Mouse (Mus musculus): ENCODE results near the gene Phka1.

DNA sequence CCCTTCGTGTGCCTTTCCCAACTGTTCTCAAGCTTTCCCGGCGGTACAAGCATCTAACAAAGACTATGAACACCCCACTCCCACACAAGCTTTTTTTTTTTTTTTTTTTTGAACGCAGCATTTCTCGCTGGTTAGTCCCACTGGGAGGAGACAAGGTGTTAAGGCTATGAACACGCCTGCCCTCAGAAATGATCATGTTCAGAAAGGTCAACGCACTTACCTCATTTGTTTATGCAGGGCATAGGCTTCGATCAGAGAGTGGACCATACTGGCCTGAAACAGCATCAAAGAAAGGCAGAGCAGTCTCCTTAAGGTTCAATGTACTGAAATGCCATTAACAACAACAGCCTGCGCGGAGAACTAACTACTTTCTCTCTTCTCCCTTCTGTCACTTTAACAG lies 139.9 kb downstream of the Phka1 start:
- no peak for TF ChIP-seq POLR2A (IDR thresholded peaks at IDR 0.05; ENCODE audit: control insufficient read depth in 1 of 2, insufficient read depth in 1 of 2, low read depth in 1 of 2, low read length in 2 of 2, poor library complexity in 1 of 2)
- TF ChIP-seq E2F4 (IDR thresholded peaks at IDR 0.05; ENCODE audit: borderline replicate concordance, low read depth, low read length), result no peak
- TF ChIP-seq EP300 (IDR thresholded peaks at IDR 0.05; ENCODE audit: low read depth in 1 of 2, low read length in 2 of 2), result no peak
- no peak for TF ChIP-seq GATA1 (IDR thresholded peaks at IDR 0.05; ENCODE audit: low read depth, low read length)
- TF ChIP-seq ZC3H11A (IDR thresholded peaks at IDR 0.05; ENCODE audit: low read depth, low read length), result no peak
- TF ChIP-seq CTCF (IDR thresholded peaks at IDR 0.05 in 2 of 3, conservative IDR thresholded peaks at IDR 0.05 in 1 of 3; ENCODE audit: control insufficient read depth in 1 of 3, insufficient read depth in 1 of 3, low read depth in 2 of 3, low read length in 3 of 3, poor library complexity in 1 of 3, severe bottlenecking in 1 of 3), result no peak
- no peak for TF ChIP-seq USF2 (IDR thresholded peaks at IDR 0.05; ENCODE audit: borderline replicate concordance in 1 of 2, insufficient read depth in 1 of 2, low read depth in 1 of 2, low read length in 2 of 2)
- TF ChIP-seq ETS1 (IDR thresholded peaks at IDR 0.05; ENCODE audit: low read depth, low read length), result no peak
- TF ChIP-seq MYC (IDR thresholded peaks at IDR 0.05; ENCODE audit: low read depth, low read length), result no peak
- TF ChIP-seq ZNF384 (IDR thresholded peaks at IDR 0.05; ENCODE audit: low read depth, low read length), result no peak
- TF ChIP-seq SIN3A (IDR thresholded peaks at IDR 0.05; ENCODE audit: low read length), result no peak
- TF ChIP-seq MAZ (IDR thresholded peaks at IDR 0.05; ENCODE audit: low read depth, low read length), result no peak
